Mouse (Mus musculus) brain, embryonic 18.5 days (tissue): Measurements from ENCODE around the gene Wdr11.
A peak's percentile ranks its signal among the peaks of the same experiment; 100 is the strongest.

Source experiments
- DNase-seq: peaks from one replicate; pipeline ENCODE4 v3.0.0-alpha.2; 2012; ENCODE audit warnings: low read depth, low spot score

The Wdr11 gene

GRCm38 (mm10) chr7:129591371-129592131 is at the start of gene Wdr11:
Wdr11 (plus strand) TSS chr7:129591863.
- peak; percentile 74 for DNase-seq

- DNase-seq, result no peak
These were observed 24.1 kb upstream of the Wdr11 start for GRCm38 (mm10) chr7:129567541-129567940.

GRCm38 (mm10) chr7:129568338-129568737 is 23.3 kb upstream of the Wdr11 start:
- DNase-seq, result no peak

- no peak for DNase-seq
These were observed 17.2 kb upstream of the Wdr11 start for GRCm38 (mm10) chr7:129574471-129574870.

- no peak for DNase-seq
These were observed 16.4 kb upstream of the Wdr11 start for GRCm38 (mm10) chr7:129575110-129575784.

- DNase-seq, result no peak
These were observed 576 bp downstream of the Wdr11 start for GRCm38 (mm10) chr7:129592132-129592745.

GRCm38 (mm10) chr7:129597186-129597585 is 5.5 kb downstream of the Wdr11 start:
- no peak for DNase-seq

GRCm38 (mm10) chr7:129606291-129606690 is 14.6 kb downstream of the Wdr11 start:
- DNase-seq, result no peak

GRCm38 (mm10) chr7:129621141-129621540 is 29.5 kb downstream of the Wdr11 start:
- no peak for DNase-seq

- no peak for DNase-seq
These were observed 38.7 kb downstream of the Wdr11 start for GRCm38 (mm10) chr7:129630351-129630750.

- DNase-seq, result no peak
These were observed 39.8 kb downstream of the Wdr11 start for GRCm38 (mm10) chr7:129631453-129631852.

GRCm38 (mm10) chr7:129635898-129636640 is 44.4 kb downstream of the Wdr11 start:
- no peak for DNase-seq

GRCm38 (mm10) chr7:129636992-129637391 is 45.3 kb downstream of the Wdr11 start:
- DNase-seq, result no peak

GRCm38 (mm10) chr7:129637906-129638475 is 46.3 kb downstream of the Wdr11 start:
- no peak for DNase-seq

GRCm38 (mm10) chr7:129639006-129639405 is 47.3 kb downstream of the Wdr11 start:
- DNase-seq, result no peak

GRCm38 (mm10) chr7:129639833-129640232 is 48.2 kb downstream of the Wdr11 start:
- no peak for DNase-seq

- no peak for DNase-seq
These were observed 51.6 kb downstream of the Wdr11 start for GRCm38 (mm10) chr7:129643290-129643689.

- no peak for DNase-seq
These were observed 56.1 kb downstream of the Wdr11 start for GRCm38 (mm10) chr7:129647798-129648197.

GRCm38 (mm10) chr7:129648938-129649337 is 57.3 kb downstream of the Wdr11 start:
- peak; percentile 77 for DNase-seq

GRCm38 (mm10) chr7:129650717-129651116 is 59.1 kb downstream of the Wdr11 start:
- no peak for DNase-seq

- DNase-seq, result no peak
These were observed 60.1 kb downstream of the Wdr11 start for GRCm38 (mm10) chr7:129651781-129652180.
